Mouse (Mus musculus) neural tube, embryonic 14.5 days (tissue): ENCODE results near the gene Zbtb20. TPM values are rescaled to one million over a fixed set of nuclear protein-coding genes. Genes with fewer than 3 reads are reported as not detected.
A peak's percentile ranks its signal among the peaks of the same experiment; 100 is the strongest.

Experiments
- ATAC-seq: fragments of 200-750 bp; cut with Nextera tagmentation; 2 replicates; pipeline ENCODE4 v1.8.0; 2017; ENCODE audit warnings: low read depth, mild to moderate bottlenecking, moderate TSS enrichment, moderate library complexity
- H3K27ac ChIP-seq: fragments of 300-500 bp; sonication (generic); 2 replicates; pipeline ENCODE4 v1.5.1; 2014; ENCODE audit warnings: low read depth, mild to moderate bottlenecking, control low read depth, low read length, moderate library complexity, mixed read lengths
- H3K27me3 ChIP-seq: fragments of 300-500 bp; sonication (generic); 2 replicates; pipeline ENCODE4 v1.6.1; 2014; ENCODE audit warnings: low read length; ENCODE audit not compliant: control insufficient read depth, insufficient read depth
- H3K36me3 ChIP-seq: fragments of 300-500 bp; sonication (generic); 2 replicates; pipeline ENCODE4 v1.6.1; 2014; ENCODE audit warnings: low read length, mixed read lengths; ENCODE audit not compliant: control insufficient read depth, insufficient read depth
- H3K4me1 ChIP-seq: fragments of 300-500 bp; sonication (generic); 2 replicates; pipeline ENCODE4 v1.6.1; 2014; ENCODE audit warnings: low read length; ENCODE audit not compliant: control insufficient read depth, insufficient read depth
- H3K4me2 ChIP-seq: fragments of 300-500 bp; sonication (generic); 2 replicates; pipeline ENCODE4 v1.6.1; 2014; ENCODE audit warnings: mild to moderate bottlenecking, low read depth, low read length, control low read depth
- H3K4me3 ChIP-seq: fragments of 300-500 bp; sonication (generic); 2 replicates; pipeline ENCODE4 v1.5.1; 2014; ENCODE audit warnings: low read depth, low read length, control low read depth, mixed read lengths
- H3K9ac ChIP-seq: fragments of 300-500 bp; sonication (generic); replicated peaks from 2 replicates; pipeline ENCODE4 v1.6.1; 2014; ENCODE audit warnings: low read depth, mild to moderate bottlenecking, control low read depth, low read length, mixed read lengths
- H3K9me3 ChIP-seq: fragments of 300-500 bp; sonication (generic); 2 replicates; pipeline ENCODE4 v1.6.1; 2016; ENCODE audit warnings: low read length; ENCODE audit not compliant: control insufficient read depth
- WGBS: fragments of 180-500 bp; shearing (Covaris S2); extraction: QIAGEN DNeasy Blood & Tissue Kit; methylation state at CpG from one replicate; pipeline ENCODE4 v1.1.7; 2014; 5-methylcytosine and 5-hydroxymethylcytosine counted together
- polyA plus RNA-seq: library from polyadenylated mRNA; unstranded; fragments of >200 nt; fragmentation: Nextera tagmentation; extraction: Ambion mirVana; gene quantifications from 2 replicates; pipeline ENCODE4 v1.2.1, GENCODE M21; 2014

Gene Zbtb20
- polyA plus RNA-seq, 1 experiment from 2014 or later = 57.2 TPM

DNA sequence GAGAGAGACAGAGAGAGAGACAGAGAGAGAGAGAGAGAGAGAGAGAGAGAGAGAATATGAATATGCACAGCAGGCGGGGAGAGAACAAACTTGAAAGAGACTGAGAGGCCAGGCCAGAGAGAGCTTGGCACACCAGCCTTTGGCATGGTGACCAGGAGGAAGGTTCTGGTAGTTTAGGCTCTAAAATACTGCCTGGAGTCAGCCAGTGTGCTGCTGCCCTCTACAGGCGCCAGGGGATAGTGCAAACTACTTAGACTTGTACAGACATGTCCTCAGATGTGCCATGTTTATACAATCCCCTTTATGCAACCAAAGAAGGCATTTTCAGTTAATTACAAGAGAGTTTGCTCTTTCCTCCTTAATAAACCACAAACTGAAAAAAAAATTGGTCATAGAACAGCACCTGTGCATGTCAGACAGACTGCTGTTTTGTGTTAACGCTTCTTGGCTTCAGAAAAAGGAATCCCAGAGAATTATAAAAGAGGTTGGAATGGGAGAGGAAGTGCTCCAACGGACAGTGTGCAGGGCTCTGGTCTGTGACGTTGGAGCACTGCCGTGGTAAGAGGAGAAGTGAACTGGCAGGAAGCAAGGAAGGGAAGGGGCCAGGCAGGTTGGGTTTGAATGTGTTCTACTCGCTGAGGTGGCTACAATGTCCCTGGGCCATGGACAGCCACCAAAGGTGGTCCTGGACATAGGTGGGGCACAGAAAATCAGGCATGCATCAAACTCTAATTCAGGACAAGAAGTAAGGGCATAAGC is 698.5 kb downstream of the Zbtb20 start:
- H3K27me3 ChIP-seq = no peaks in the 10 kb centered on the region
- H3K4me1 ChIP-seq = peaks cover 9% of the 10 kb centered on the region; the same call in 1 of the 2 replicates
- no peak overlapping the region; the same call in 1 of the 2 replicates for H3K9ac ChIP-seq
- H3K4me3 ChIP-seq = no peak overlapping the region
- H3K36me3 ChIP-seq = peaks cover 8% of the 10 kb centered on the region; the same call in 1 of the 2 replicates
- H3K27ac ChIP-seq = no peak overlapping the region; the same call in 1 of the 2 replicates
- 56% methylated on average over 7 of the region's 7 CpGs for WGBS
- peak; percentile 68 for ATAC-seq
- no peak overlapping the region for H3K4me2 ChIP-seq
- no peaks in the 10 kb centered on the region for H3K9me3 ChIP-seq

GRCm38 (mm10) chr16:43575066-43575465 is 699.4 kb downstream of the Zbtb20 start:
- WGBS = 37% methylated on average over 4 of the region's 4 CpGs
- no peaks in the 10 kb centered on the region for H3K9me3 ChIP-seq

GRCm38 (mm10) chr16:43575507-43575906 is 699.8 kb downstream of the Zbtb20 start:
- Histone ChIP-seq H3K4me2 (no peak overlapping the region), H3K4me1 (peaks cover 9% of the 10 kb centered on the region; the same call in 1 of the 2 replicates), H3K9ac (no peak overlapping the region), H3K9me3 (no peaks in the 10 kb centered on the region), H3K27ac (peak overlapping the region; percentile 6; the same call in 1 of the 2 replicates), H3K4me3 (no peak overlapping the region), H3K36me3 (peaks cover 13% of the 10 kb centered on the region), H3K27me3 (no peaks in the 10 kb centered on the region)
- 54% methylated on average over 9 of the region's 9 CpGs for WGBS
- ATAC-seq = no peak

More at GRCm38 (mm10) chr16:43575066-43575465, 699.4 kb downstream of the Zbtb20 start:
- peak overlapping the region; percentile 6; the same call in 1 of the 2 replicates for H3K27ac ChIP-seq
- peak; percentile 52; the same call in 1 of the 2 replicates for ATAC-seq
- H3K36me3 ChIP-seq = peaks cover 11% of the 10 kb centered on the region
- H3K4me3 ChIP-seq = no peak overlapping the region
- H3K9ac ChIP-seq = no peak overlapping the region
- peaks cover 9% of the 10 kb centered on the region; the same call in 1 of the 2 replicates for H3K4me1 ChIP-seq
- H3K4me2 ChIP-seq = no peak overlapping the region
- no peaks in the 10 kb centered on the region for H3K27me3 ChIP-seq

GRCm38 (mm10) chr16:43577399-43577798 is 701.7 kb downstream of the Zbtb20 start:
- H3K27me3 ChIP-seq = no peaks in the 10 kb centered on the region
- peaks cover 9% of the 10 kb centered on the region for H3K36me3 ChIP-seq
- no peak for ATAC-seq
- H3K4me1 ChIP-seq = peaks cover 9% of the 10 kb centered on the region; the same call in 1 of the 2 replicates
- H3K4me3 ChIP-seq = no peak overlapping the region
- H3K9me3 ChIP-seq = no peaks in the 10 kb centered on the region
- no peak overlapping the region for H3K9ac ChIP-seq
- 20% methylated on average over 10 of the region's 10 CpGs for WGBS
- H3K4me2 ChIP-seq = no peak overlapping the region
- no peak overlapping the region for H3K27ac ChIP-seq

- Histone ChIP-seq H3K4me3 (no peak overlapping the region), H3K27ac (no peak overlapping the region), H3K27me3 (no peaks in the 10 kb centered on the region), H3K4me1 (peaks cover 4% of the 10 kb centered on the region; the same call in 1 of the 2 replicates), H3K4me2 (no peak overlapping the region), H3K9ac (no peak overlapping the region), H3K9me3 (no peaks in the 10 kb centered on the region), H3K36me3 (peaks cover 8% of the 10 kb centered on the region)
- 46% methylated on average over 5 of the region's 5 CpGs for WGBS
- ATAC-seq = no peak
Measured at GRCm38 (mm10) chr16:43578351-43578750, 702.7 kb downstream of the Zbtb20 start.

GRCm38 (mm10) chr16:43579111-43579510 is 703.4 kb downstream of the Zbtb20 start:
- ATAC-seq = no peak
- no peak overlapping the region for H3K27ac ChIP-seq
- H3K27me3 ChIP-seq = no peaks in the 10 kb centered on the region
- WGBS = 95% methylated on average over 4 of the region's 4 CpGs
- no peak overlapping the region for H3K4me3 ChIP-seq
- peaks cover 4% of the 10 kb centered on the region; the same call in 1 of the 2 replicates for H3K4me1 ChIP-seq
- H3K36me3 ChIP-seq = peaks cover 8% of the 10 kb centered on the region
- no peak overlapping the region for H3K9ac ChIP-seq
- no peaks in the 10 kb centered on the region for H3K9me3 ChIP-seq
- H3K4me2 ChIP-seq = no peak overlapping the region

DNA sequence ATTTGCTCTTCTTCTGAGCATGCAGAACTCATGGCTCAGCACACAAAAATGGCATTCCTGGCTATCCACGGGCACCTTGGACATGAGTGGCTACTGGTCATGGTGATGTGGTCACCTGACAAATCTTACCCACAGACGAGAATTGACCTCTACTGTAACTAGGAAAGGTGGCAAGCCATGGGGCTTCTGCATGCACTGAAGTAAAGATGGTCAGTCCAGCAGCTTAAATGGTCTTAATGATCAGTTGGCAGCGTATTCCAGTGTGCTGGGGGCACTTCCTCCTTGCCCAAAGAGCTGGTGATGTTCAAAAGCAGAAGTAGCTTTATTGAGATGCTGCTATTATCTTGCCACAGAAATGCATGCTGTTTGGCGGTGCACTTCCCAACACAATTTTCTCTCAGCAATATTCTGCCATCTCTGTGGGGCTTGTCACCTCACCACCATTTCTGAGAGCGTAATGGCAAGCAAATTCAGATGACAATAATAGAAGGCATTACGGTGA is 704.7 kb downstream of the Zbtb20 start:
- ATAC-seq = no peak
- H3K9me3 ChIP-seq = no peaks in the 10 kb centered on the region
- no peak overlapping the region for H3K27ac ChIP-seq

GRCm38 (mm10) chr16:43581551-43581950 is 705.9 kb downstream of the Zbtb20 start:
- Histone ChIP-seq H3K4me1 (no peaks in the 10 kb centered on the region), H3K36me3 (peaks cover 8% of the 10 kb centered on the region), H3K4me2 (no peak overlapping the region), H3K27ac (no peak overlapping the region), H3K4me3 (no peak overlapping the region), H3K9ac (no peak overlapping the region), H3K9me3 (no peaks in the 10 kb centered on the region), H3K27me3 (no peaks in the 10 kb centered on the region)
- WGBS = 53% methylated on average over 4 of the region's 4 CpGs
- ATAC-seq = peak; percentile 67

More for the DNA sequence above, 704.7 kb downstream of the Zbtb20 start:
- WGBS = 96% methylated on average over 6 of the region's 6 CpGs
- Histone ChIP-seq H3K36me3 (peaks cover 8% of the 10 kb centered on the region), H3K9ac (no peak overlapping the region), H3K4me2 (no peak overlapping the region), H3K27me3 (no peaks in the 10 kb centered on the region), H3K4me1 (no peaks in the 10 kb centered on the region; the same call in 1 of the 2 replicates), H3K4me3 (no peak overlapping the region)

DNA sequence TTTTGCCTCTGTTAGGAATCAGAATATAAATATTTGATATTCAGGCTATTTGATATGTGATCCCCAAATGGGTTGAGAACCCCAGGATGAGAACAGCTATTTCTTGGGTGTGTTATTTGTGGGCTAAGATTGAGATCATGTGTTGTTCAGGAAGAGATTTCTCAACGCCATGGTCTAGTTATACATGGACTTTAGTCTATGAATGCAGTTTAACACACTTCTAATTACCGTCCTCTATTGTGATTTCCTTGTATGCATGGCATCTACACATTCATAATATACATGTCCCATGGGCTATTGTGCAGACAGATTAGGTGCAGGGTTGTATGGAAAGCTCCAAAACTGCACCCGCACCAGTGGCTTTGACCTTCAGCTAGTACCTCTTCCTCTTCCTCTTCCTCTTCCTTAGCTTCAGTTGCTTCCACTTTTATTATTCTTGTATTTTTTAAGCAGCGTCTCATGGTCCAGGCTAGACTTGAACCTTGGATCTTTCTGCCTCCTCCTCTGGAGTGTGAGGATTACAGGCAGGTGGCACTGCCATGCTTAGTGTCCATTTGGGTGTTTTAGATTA is 711.3 kb downstream of the Zbtb20 start:
- H3K9ac ChIP-seq = no peak overlapping the region
- ATAC-seq = no peak
- H3K36me3 ChIP-seq = no peaks in the 10 kb centered on the region
- H3K27ac ChIP-seq = no peak overlapping the region
- no peaks in the 10 kb centered on the region for H3K27me3 ChIP-seq
- H3K4me2 ChIP-seq = no peak overlapping the region
- no peaks in the 10 kb centered on the region for H3K4me1 ChIP-seq
- no peak overlapping the region for H3K4me3 ChIP-seq
- no peaks in the 10 kb centered on the region for H3K9me3 ChIP-seq
- 93% methylated on average over 4 of the region's 4 CpGs for WGBS
